Mouse (Mus musculus) forebrain, postnatal 0 days (tissue): ENCODE results near the gene Fkbp2. TPM values are rescaled to one million over a fixed set of nuclear protein-coding genes. Genes with fewer than 3 reads are reported as not detected.

Experiments used
- ATAC-seq: fragments of 200-750 bp; cut with Nextera tagmentation; 2 replicates; pipeline ENCODE4 v1.8.0; 2017; ENCODE audit warnings: mild to moderate bottlenecking, moderate library complexity
- DNase-seq: peaks from one replicate; pipeline ENCODE4 v3.0.0-alpha.2; 2015
- H3K27ac ChIP-seq: fragments of 300-500 bp; sonication (generic); 2 replicates; pipeline ENCODE4 v1.5.1; 2014; ENCODE audit warnings: low read depth, mild to moderate bottlenecking, antibody characterized with exemption, low read length, moderate library complexity, mixed read lengths
- H3K27me3 ChIP-seq: fragments of 300-500 bp; sonication (generic); 2 replicates; pipeline ENCODE4 v1.6.1; 2014; ENCODE audit warnings: mild to moderate bottlenecking, low read length, mixed read lengths; ENCODE audit not compliant: insufficient read depth
- H3K36me3 ChIP-seq: fragments of 300-500 bp; sonication (generic); 2 replicates; pipeline ENCODE4 v1.6.1; 2014; ENCODE audit warnings: mild to moderate bottlenecking, moderate library complexity; ENCODE audit not compliant: insufficient read depth
- H3K4me1 ChIP-seq: fragments of 300-500 bp; sonication (generic); 2 replicates; pipeline ENCODE4 v1.6.1; 2014; ENCODE audit warnings: antibody characterized with exemption; ENCODE audit not compliant: insufficient read depth
- H3K4me2 ChIP-seq: fragments of 300-500 bp; sonication (generic); 2 replicates; pipeline ENCODE4 v1.6.1; 2014; ENCODE audit warnings: low read depth, mild to moderate bottlenecking, moderate library complexity
- H3K4me3 ChIP-seq: fragments of 300-500 bp; sonication (generic); 2 replicates; pipeline ENCODE4 v1.5.1; 2014; ENCODE audit warnings: low read depth, low read length, mixed read lengths
- H3K9ac ChIP-seq: fragments of 300-500 bp; sonication (generic); 2 replicates; pipeline ENCODE4 v1.6.1; 2014; ENCODE audit warnings: mild to moderate bottlenecking
- H3K9me3 ChIP-seq: fragments of 300-500 bp; sonication (generic); 2 replicates; pipeline ENCODE4 v1.6.1; 2016; ENCODE audit warnings: low read length
- CTCF ChIP-seq: sonication (generic); IDR thresholded peaks from 2 replicates; pipeline ENCODE4 v1.5.1; 2016; ENCODE audit warnings: antibody characterized with exemption, control low read depth, low read depth
- WGBS: fragments of 180-500 bp; shearing (Covaris S2); extraction: QIAGEN DNeasy Blood & Tissue Kit; methylation state at CpG from one replicate; pipeline ENCODE4 v1.1.7; 2014; 5-methylcytosine and 5-hydroxymethylcytosine counted together
- polyA plus RNA-seq: library from polyadenylated mRNA; unstranded; fragments of >200 nt; fragmentation: Nextera tagmentation; extraction: Ambion mirVana; gene quantifications from 2 replicates; pipeline ENCODE4 v1.2.1, GENCODE M21; 2015
- total RNA-seq: library from RNA; depleted of rRNA; stranded (reverse); fragments of >200 nt; gene quantifications from 2 replicates; pipeline ENCODE4 v1.2.3, GENCODE M21; 2014; rRNA removed

The Fkbp2 gene
- 23.5 and 26.8 TPM in 2 replicates for total RNA-seq
- polyA plus RNA-seq = 102 and 106 TPM in 2 replicates

GRCm38 (mm10) chr19:6980381-6981093, at the start of gene Fkbp2:
Fkbp2 (minus strand) TSS chr19:6980501.
- peak within 1 kb of the TSS; percentile 74 for H3K9ac ChIP-seq
- no peaks in the 10 kb centered on the region for H3K9me3 ChIP-seq
- peak; percentile 88 for ATAC-seq
- H3K27ac ChIP-seq = peak within 1 kb of the TSS; percentile 87
- H3K4me1 ChIP-seq = peaks cover 9% of the 10 kb centered on the region
- H3K36me3 ChIP-seq = peaks cover 30% of the 10 kb centered on the region
- TF ChIP-seq CTCF = no peak
- peak within 1 kb of the TSS; percentile 55 for H3K4me3 ChIP-seq
- WGBS = 2% methylated on average over 38 of the region's 38 CpGs
- H3K27me3 ChIP-seq = no peaks in the 10 kb centered on the region
- DNase-seq = peak; percentile 100
- peak within 1 kb of the TSS; percentile 77 for H3K4me2 ChIP-seq

DNA sequence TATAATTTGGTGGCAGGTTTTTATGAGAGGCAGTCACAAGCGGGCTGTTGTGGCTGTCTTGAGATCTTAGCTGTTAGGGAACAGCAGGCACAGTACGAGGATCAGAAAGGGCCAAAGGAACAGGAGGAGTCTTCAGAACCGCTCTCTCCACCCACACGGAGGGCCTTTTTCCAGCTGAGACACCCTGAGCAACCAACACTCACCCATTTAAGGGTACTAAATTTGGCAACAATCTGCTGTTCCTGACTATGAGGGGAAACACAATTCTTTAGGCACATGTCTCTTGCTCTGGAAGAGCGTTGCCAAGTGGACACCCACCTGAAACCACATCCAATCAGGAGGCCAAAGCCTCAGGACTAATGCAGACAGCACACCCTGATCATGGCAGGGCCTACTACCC, 49.2 kb upstream of the Fkbp2 start:
- ATAC-seq = no peak

DNA sequence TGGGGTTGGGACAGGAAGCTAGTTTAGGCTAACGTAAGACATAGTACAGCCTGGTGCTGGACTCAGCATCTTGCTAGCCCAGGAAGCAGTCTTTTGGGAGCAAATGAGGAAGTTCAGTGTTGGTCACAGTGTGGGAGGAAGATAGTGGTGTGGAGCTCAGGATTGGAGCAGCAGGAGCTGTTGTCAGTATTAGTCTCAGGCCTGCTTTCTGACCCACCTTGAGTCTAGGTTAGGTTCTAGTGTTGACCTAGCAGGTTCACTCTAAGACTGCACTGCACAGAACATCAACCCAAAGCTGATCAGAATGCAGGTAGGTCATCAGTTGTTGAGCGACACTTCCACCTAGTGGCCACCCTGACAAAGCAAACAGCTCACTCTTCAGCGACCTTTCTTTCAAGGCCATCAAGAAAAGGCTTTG, 39.9 kb upstream of the Fkbp2 start:
- Histone ChIP-seq H3K4me1 (no peaks in the 10 kb centered on the region), H3K4me2 (no peak overlapping the region), H3K27ac (no peak overlapping the region), H3K4me3 (no peak overlapping the region), H3K9ac (no peak overlapping the region), H3K27me3 (no peaks in the 10 kb centered on the region), H3K36me3 (peaks cover 64% of the 10 kb centered on the region), H3K9me3 (no peaks in the 10 kb centered on the region)
- ATAC-seq (peak; percentile 54), DNase-seq (peak; percentile 56)
- WGBS = 47% methylated on average over 3 of the region's 3 CpGs
- TF ChIP-seq CTCF = peak; percentile 77

More for the DNA sequence above, 49.2 kb upstream of the Fkbp2 start:
- no peak overlapping the region for H3K27ac ChIP-seq
- no peak overlapping the region for H3K4me2 ChIP-seq
- H3K9me3 ChIP-seq = no peaks in the 10 kb centered on the region
- H3K4me3 ChIP-seq = no peak overlapping the region
- TF ChIP-seq CTCF = no peak
- DNase-seq = no peak
- H3K27me3 ChIP-seq = no peaks in the 10 kb centered on the region
- peaks cover 85% of the 10 kb centered on the region for H3K36me3 ChIP-seq
- WGBS = 95% methylated on average over 5 of the region's 5 CpGs
- H3K4me1 ChIP-seq = no peaks in the 10 kb centered on the region
- no peak overlapping the region for H3K9ac ChIP-seq

- H3K4me3 ChIP-seq = no peak within 1 kb of the TSS
- no peaks in the 10 kb centered on the region for H3K9me3 ChIP-seq
- no peak within 1 kb of the TSS for H3K9ac ChIP-seq
- WGBS = 86% methylated on average over 5 of the region's 5 CpGs
- no peaks in the 10 kb centered on the region for H3K27me3 ChIP-seq
- ATAC-seq (no peak), DNase-seq (no peak)
- TF ChIP-seq CTCF = no peak
- no peak within 1 kb of the TSS for H3K27ac ChIP-seq
- no peaks in the 10 kb centered on the region for H3K4me1 ChIP-seq
- H3K36me3 ChIP-seq = peaks cover 53% of the 10 kb centered on the region
- no peak within 1 kb of the TSS for H3K4me2 ChIP-seq
These were observed 38.9 kb upstream of the Fkbp2 start, which contains the start of gene Fermt3 for GRCm38 (mm10) chr19:7019191-7019590. Fermt3 (minus strand) TSS chr19:7019469.

DNA sequence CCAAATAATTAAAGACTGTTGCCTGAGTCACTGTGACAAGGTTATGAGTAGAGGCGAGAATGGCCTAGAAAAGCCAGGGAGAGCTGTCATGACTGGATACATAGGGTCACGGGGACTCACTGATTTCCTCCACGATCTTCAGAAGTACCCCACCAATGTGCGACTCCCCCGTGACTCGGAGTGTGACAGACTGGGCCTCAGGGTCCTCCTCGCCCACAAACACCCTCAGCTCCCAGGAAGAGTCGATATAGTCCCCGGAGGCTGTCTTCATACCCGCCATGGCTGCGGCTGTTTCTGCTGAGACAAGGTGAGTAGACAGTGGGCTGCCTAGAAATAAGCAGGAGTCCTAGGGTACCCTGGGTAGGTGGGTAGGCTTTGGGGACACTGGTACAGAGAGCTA, 38.2 kb upstream of the Fkbp2 start:
- Histone ChIP-seq H3K27me3 (no peaks in the 10 kb centered on the region), H3K9ac (no peak overlapping the region), H3K4me1 (no peaks in the 10 kb centered on the region), H3K9me3 (no peaks in the 10 kb centered on the region), H3K36me3 (peaks cover 49% of the 10 kb centered on the region), H3K4me3 (no peak overlapping the region), H3K4me2 (no peak overlapping the region), H3K27ac (no peak overlapping the region)
- no peak for TF ChIP-seq CTCF
- ATAC-seq = no peak
- no peak for DNase-seq
- WGBS = 91% methylated on average over 11 of the region's 11 CpGs

DNA sequence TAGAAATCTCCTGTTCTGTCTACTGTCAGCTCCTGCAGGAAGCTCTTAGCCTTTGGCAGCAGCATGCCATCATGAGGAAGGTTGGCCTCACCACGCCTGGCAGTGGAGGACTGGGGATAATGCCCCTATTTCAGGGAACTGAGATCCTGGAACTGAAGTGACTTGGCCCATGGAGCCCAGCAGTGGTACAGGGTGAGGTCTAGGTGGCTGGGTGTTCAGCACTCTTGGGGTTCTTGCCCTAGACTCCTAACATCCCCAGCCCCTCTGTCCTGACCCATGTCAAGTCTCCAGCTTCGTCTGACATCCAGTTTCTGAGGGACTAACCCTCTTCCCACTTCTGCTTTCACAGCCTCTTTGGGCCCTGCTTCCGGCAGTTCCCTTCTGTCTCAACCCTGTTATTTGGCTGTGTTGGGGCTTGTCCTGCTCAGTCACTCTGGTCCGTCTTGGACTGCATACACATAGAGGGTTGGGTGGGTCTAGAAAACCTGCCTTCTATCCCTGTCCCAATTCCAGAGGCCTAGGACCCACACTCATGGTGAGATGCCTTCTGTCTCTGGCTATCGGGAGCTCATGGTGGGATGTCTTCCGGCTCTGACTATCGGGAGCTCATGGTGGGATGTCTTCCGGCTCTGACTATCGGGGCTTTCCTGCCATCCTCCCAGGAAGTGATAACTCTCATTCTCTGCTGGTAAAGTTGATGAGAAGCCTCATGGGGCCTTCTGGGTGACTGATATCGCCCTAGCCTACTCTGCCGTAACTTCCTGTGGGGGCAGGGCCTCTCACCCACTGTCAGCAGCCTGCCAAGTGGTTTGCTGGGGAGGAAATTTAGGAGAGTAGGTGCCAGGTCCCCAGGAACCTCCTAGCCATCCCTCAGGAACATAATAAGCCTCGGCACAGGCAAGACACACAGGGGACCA, 37.5 kb upstream of the Fkbp2 start:
- H3K4me1 ChIP-seq = no peaks in the 10 kb centered on the region
- ATAC-seq (no peak), DNase-seq (no peak)
- TF ChIP-seq CTCF = no peak
- no peaks in the 10 kb centered on the region for H3K27me3 ChIP-seq
- no peak overlapping the region for H3K4me2 ChIP-seq
- peaks cover 42% of the 10 kb centered on the region for H3K36me3 ChIP-seq
- no peak overlapping the region for H3K9ac ChIP-seq
- 84% methylated on average over 12 of the region's 12 CpGs for WGBS
- H3K4me3 ChIP-seq = no peak overlapping the region
- no peaks in the 10 kb centered on the region for H3K9me3 ChIP-seq
- no peak overlapping the region for H3K27ac ChIP-seq
